Mouse (Mus musculus) right cerebral cortex, postnatal 10 days (tissue): ENCODE measurements around the gene Sprr2a1.
"Not testable (repeated sequence)": the region's sequence is repeated elsewhere in the genome, so short reads cannot be mapped to it uniquely, and the experiment has no call there.

Experiments
- DNase-seq, 2 experiments: peaks; one replicate each; pipeline ENCODE4 v3.0.0; 2021; ENCODE audit warnings: low spot score in 2 of 2

Gene Sprr2a1

GRCm38 (mm10) chr3:92215569-92215968 lies at the start of gene Sprr2a1, which contains the start of gene Sprr2a2:
TSS of gene Sprr2a1 (plus strand) at chr3:92215799.
TSS of gene Sprr2a2 (plus strand) at chr3:92215920.
- DNase-seq = not testable (repeated sequence)

GRCm38 (mm10) chr3:92169847-92170246 lies 45.8 kb upstream of the Sprr2a1 start:
- no peak for DNase-seq

- DNase-seq = no peak
These were observed 38.7 kb upstream of the Sprr2a1 start for GRCm38 (mm10) chr3:92176880-92177279.

DNA sequence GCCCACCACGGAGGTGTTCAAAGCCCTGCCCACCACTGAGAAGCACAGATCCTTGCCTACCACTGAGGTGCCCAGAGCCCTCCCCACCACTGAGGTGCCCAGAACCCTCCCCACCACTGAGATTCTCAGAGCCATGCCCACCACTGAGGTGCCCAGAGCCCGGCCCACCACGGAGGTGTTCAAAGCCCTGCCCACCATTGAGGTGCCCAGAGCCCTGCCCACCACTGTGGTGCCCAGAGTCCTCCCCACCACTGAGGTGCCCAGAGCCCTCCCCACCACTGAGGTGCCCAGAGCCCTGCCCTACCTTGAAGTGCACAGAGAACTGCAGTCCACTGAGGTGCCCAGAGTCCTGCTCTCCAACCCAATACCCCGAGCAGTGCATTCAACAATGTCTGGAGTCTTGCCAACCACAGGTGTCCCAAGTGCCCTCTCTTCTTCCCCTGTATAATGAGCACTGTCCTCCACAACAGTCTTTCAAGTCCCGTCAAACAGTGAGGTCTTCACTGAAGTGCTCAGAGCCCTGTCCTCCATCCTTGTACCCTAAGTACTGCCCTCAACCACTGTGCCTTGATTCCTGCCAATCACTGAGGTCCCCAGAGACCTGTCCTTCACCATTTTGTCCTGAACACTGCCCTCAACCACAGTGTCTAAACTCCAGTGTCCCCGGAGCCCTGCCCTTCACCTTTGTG lies 19.9 kb upstream of the Sprr2a1 start:
- DNase-seq = no peak

DNA sequence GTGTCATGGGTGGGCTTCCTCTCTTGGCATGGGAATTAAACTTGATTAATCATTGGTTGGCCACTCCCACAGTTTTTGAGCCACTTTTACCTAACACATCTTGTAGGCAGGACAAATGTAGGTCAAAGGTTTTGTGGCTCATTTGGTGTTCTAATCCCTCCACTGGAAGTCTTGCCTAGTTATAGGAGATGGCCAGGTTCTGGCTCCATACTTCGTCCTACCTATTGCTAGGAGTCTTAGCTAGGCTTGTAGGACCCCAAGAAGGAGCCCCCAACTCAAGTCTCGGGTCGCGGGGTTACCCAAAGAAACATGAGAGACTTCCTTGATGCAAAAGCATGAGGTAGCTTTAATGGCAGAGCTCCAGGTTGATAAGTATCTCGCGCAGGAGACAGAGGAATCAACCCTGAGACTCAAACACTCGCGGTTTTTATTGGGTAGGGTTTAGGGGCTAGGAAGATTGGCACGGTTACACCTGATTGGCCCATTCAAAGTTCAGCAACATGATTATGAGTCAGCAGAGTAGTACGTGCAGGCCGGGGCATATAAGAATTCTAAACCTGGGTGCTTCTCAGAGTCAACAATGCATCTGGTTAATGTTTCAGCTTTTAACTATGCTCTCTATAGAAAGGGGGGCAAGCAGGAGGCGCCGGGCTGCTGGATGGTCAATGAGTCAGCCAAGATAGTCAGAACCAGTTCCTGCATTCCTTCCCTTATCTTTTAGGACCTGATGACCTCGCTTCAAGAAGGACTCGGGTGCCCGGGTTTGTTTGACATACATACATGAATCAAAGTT lies 4.3 kb upstream of the Sprr2a1 start:
- not testable (repeated sequence) for DNase-seq

GRCm38 (mm10) chr3:92212059-92212458 lies 3.5 kb upstream of the Sprr2a1 start:
- DNase-seq = not testable (repeated sequence)

DNA sequence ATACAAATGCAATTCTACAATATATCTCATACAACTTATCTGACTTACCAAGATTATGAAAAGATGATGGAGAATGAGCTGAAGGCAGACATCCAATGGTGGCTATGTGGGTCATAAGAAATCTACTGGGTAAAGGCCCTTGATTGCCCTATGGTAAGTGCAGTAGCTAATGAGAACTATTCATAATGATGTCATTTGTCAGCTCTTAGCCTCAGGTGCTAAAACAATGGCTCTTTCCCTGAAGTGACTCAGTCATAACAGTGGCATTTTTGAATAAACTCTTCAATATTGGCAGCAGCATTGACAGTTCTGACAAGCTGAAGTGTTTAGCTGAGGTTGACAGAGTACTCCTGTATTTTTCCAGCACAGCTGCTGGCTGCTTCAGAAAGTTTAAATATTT lies 1.9 kb upstream of the Sprr2a1 start:
- DNase-seq = not testable (repeated sequence)

DNA sequence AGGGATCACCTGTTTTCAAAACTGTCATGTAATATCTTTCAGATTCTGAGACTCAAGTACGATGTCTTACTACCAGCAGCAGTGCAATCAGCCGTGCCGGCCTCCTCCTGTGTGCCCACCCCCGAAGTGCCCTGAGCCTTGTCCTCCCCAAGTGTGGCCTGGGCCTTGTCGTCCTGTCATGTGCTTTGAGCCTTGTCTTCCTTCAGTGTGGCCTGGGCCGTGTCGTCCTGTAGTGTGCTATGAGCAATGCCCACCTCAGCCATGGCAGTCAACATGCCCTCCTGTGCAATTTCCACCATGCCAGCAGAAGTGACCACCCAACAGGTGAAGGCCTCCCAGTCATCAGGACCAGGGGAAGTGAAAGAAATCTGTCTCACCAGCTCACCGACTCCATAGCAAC lies 3.4 kb downstream of the Sprr2a1 start:
- not testable (repeated sequence) for DNase-seq

GRCm38 (mm10) chr3:92223708-92224107 lies 8.1 kb downstream of the Sprr2a1 start:
- not testable (repeated sequence) for DNase-seq

GRCm38 (mm10) chr3:92227410-92227809 lies 11.8 kb downstream of the Sprr2a1 start:
- DNase-seq = peak in 1 of 2 experiments; percentile 15

GRCm38 (mm10) chr3:92236463-92237189 lies 21.0 kb downstream of the Sprr2a1 start:
- DNase-seq = not testable (repeated sequence)

- not testable (repeated sequence) for DNase-seq
These were observed 23.1 kb downstream of the Sprr2a1 start for GRCm38 (mm10) chr3:92238736-92239135.

GRCm38 (mm10) chr3:92239197-92239596 lies 23.6 kb downstream of the Sprr2a1 start:
- not testable (repeated sequence) for DNase-seq

DNA sequence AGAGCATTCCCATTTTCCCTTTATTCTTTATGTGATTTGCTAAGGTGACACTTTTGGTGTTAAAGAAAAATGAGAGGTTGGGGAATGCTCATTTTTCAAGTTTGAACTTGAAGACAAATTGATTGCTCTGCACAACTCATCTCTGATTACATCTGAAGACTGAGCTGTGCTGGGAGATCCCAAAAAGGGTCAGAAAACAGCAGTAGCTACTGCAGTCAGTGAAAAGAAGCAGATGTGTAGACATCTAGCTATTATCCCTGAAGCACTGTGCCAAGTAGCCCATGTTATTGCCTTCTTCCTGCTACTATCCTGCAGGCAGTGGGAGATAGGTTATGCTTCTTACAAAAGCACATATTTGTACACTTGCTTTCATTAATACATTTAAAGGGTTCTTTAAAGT lies 29.2 kb downstream of the Sprr2a1 start:
- not testable (repeated sequence) for DNase-seq

DNA sequence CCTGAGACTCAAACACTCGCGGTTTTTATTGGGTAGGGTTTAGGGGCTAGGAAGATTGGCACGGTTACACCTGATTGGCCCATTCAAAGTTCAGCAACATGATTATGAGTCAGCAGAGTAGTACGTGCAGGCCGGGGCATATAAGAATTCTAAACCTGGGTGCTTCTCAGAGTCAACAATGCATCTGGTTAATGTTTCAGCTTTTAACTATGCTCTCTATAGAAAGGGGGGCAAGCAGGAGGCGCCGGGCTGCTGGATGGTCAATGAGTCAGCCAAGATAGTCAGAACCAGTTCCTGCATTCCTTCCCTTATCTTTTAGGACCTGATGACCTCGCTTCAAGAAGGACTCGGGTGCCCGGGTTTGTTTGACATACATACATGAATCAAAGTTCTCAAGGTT lies 30.6 kb downstream of the Sprr2a1 start:
- DNase-seq = not testable (repeated sequence)

DNA sequence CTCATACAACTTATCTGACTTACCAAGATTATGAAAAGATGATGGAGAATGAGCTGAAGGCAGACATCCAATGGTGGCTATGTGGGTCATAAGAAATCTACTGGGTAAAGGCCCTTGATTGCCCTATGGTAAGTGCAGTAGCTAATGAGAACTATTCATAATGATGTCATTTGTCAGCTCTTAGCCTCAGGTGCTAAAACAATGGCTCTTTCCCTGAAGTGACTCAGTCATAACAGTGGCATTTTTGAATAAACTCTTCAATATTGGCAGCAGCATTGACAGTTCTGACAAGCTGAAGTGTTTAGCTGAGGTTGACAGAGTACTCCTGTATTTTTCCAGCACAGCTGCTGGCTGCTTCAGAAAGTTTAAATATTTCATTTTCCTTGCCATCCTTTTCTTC lies 32.9 kb downstream of the Sprr2a1 start:
- DNase-seq = not testable (repeated sequence)

GRCm38 (mm10) chr3:92250450-92250849 lies 34.9 kb downstream of the Sprr2a1 start:
- DNase-seq = not testable (repeated sequence)

DNA sequence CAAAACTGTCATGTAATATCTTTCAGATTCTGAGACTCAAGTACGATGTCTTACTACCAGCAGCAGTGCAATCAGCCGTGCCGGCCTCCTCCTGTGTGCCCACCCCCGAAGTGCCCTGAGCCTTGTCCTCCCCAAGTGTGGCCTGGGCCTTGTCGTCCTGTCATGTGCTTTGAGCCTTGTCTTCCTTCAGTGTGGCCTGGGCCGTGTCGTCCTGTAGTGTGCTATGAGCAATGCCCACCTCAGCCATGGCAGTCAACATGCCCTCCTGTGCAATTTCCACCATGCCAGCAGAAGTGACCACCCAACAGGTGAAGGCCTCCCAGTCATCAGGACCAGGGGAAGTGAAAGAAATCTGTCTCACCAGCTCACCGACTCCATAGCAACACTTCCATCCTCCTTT lies 38.3 kb downstream of the Sprr2a1 start:
- not testable (repeated sequence) for DNase-seq

DNA sequence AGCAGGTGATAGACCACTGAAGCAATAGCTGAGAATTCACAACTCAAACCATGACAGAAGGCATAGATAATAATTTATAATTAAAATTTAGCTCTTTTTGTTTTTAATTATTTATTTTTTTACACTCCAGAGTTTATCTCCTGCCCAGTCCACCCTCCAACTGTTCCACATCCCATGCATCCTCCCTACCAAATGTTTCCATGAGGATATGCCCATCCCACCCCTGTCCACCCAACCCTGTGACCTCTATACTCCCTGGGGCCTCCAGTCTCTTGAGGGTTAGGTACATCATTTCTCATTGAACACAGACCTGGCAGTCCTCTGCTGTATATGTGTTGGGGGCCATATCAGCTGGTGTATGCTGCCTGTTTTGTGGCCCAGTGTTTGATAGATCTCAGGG lies 42.9 kb downstream of the Sprr2a1 start:
- not testable (repeated sequence) for DNase-seq

DNA sequence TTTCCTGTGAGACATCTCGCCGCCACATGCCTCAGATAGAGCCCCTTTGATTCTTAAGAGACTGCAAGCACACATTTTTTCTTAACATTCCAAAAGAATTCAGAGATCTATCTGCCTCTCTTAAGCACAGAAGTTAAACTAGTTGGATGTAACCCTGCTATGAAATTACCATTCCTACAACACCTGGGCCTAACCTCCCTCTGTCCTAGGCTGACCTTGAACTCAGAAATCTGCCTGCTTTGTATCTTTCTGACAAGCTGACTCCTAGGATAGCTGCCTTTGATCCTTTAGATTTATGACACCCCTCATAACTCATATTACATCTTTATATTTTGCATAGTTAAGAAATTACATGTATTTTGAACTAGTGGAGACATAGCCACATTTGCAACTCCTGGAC lies 47.9 kb downstream of the Sprr2a1 start:
- DNase-seq = not testable (repeated sequence)
